Mouse (Mus musculus): Measurements from ENCODE around the gene Adh6a.
"Not testable (repeated sequence)": the region's sequence is repeated elsewhere in the genome, so short reads cannot be mapped to it uniquely, and the experiment has no call there.

Adh6a gene

DNA sequence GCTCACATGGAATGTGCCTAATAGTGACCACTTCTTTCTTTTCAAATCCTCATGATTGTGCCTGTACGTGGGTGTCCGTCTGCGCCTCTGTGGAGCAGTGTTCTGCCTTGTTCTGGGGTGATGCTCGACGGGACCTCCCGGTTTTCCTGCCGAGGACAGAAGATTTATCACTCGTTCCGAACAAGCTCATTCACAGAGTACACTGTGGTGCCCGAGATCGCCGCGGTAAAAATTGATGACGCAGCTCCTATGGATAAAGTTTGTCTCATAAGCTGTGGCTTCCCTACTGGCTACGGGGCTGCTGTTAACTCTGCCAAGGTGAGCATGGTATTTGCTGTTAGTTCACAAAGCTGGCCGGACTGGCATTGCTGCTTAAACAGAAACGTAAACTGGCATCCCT lies 11.9 kb downstream of the Adh6a start:
- no peak for ATAC-seq (ENCODE audit: low TSS enrichment)

GRCm38 (mm10) chr3:138325466-138325865 lies 12.4 kb downstream of the Adh6a start:
- no peak for ATAC-seq (ENCODE audit: low TSS enrichment)

GRCm38 (mm10) chr3:138333910-138334309 lies 20.8 kb downstream of the Adh6a start:
- ATAC-seq (ENCODE audit: low TSS enrichment), result no peak

DNA sequence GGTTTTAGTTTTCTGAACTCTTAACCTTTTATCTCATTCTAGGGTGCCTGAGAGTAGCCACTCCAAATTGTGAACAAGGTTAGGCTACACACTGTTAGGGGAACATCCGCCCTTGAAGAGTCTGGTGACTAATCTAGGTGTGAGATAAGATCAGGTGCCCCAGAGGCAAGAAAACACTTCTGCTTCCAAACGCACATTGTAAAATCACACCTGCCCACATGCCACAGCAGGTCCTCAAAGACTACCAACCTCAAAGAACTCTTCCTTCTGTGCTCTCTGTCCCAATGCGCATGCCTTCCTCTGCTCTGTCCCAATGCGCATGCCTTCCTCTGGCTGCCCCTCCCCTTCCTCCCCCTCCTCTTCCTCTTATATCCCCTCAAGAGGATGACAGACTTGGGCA lies 21.2 kb downstream of the Adh6a start:
- no peak for ATAC-seq (ENCODE audit: low TSS enrichment)

DNA sequence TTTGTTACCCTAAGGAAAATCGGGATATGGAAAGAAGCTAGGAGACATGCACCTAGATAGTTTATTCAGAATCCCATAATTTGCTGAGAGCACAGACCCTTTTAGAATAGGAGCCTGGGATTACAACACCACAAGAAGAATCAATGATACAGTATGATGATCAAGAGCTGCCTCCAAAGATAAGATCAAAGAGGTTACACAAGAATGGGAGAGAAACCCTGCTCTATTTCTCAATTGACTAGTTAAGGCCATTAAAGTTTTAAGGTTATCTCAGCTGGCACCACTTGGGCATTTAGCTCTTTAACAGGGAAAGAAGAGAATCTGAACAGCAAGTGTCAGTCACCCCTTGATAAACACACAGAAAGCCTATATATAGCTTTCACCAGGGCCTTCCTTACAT lies 22.5 kb downstream of the Adh6a start:
- ATAC-seq (ENCODE audit: low TSS enrichment), result no peak

GRCm38 (mm10) chr3:138336104-138336754 lies 23.1 kb downstream of the Adh6a start:
- no peak for ATAC-seq (ENCODE audit: low TSS enrichment)

- ATAC-seq (ENCODE audit: low TSS enrichment), result no peak
Measured at GRCm38 (mm10) chr3:138341471-138341870, 28.4 kb downstream of the Adh6a start, which contains the start of gene Adh6b. Gene Adh6b, plus strand, starts transcription at chr3:138341775.

DNA sequence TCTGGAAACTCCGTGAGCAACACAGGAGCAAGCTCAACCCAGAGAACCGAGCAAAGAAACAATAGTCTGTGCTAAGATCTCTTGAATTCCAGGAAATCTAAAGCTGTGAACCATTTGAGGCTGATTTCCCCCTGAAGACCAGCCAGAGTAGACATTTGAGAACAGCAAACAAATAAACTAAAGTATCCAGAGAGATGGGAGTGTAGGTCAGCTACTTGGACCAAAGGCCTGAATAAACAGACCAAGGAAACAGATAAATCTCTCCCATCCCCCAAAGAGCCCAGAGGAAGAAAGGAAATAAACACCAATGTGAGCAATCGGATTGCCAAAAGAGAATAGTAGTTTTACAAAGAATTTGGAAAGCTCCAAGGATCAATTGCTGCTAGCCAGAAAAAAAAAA lies 34.0 kb downstream of the Adh6a start:
- ATAC-seq (ENCODE audit: low TSS enrichment), result no peak

DNA sequence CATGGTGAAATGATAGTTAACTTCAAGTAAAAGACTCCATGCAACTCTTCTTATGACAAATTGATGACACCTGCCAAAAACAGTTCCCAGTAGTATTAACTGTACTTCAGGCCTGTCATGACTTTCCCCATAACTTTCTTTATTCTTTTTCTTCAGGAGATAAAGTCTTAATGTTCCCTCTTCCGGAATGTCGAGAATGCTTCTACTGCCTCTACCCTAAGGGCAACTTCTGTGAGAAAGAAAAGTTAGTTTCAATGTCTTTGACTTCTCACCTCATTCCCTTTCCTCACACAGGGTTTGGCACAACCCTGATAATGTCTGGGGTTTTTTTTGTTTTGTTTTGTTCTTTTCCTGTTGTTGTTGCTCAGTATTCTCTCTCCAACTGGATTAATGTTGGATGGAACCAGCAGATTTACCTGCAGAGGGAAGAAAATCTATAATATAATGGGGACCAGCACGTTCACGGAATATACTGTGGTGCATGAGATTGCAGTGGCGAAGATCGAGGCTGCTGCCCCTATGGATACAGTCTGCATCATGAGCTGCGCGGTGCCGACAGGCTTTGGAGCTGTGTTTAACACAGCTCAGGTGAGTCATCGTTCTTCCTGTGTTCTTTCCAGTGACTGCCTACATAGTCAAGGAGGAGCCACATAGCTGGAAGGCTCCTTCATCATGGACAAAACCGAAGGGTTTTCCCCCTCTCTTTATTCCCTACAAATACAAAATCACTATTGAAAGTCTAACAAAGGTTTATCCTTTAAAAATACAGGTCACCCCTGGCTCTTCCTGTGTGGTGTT lies 39.1 kb downstream of the Adh6a start:
- peak; percentile 57; the same call in 1 of the 2 replicates for ATAC-seq (ENCODE audit: low TSS enrichment)

DNA sequence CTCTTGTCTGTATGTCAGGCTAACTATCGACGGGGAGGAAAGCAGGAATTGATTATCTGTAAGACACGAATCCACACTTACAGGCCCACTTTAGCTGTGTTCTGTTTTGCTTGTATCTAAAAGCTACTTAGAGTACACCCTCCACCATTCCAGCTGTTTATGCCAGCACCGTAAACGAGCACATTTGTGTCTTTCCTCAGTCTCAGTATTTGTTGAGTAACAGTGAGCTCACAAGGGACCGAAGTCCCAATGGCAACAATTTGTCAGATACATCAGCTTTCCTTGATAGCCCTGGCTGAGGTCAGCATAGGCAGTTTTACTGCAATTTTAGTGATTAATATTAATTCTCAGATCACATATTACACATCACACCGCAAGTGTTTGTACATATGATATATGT lies 45.8 kb downstream of the Adh6a start:
- ATAC-seq (ENCODE audit: low TSS enrichment), result no peak

GRCm38 (mm10) chr3:138360721-138361120 lies 47.6 kb downstream of the Adh6a start:
- no peak for ATAC-seq (ENCODE audit: low TSS enrichment)

GRCm38 (mm10) chr3:138362920-138363319 lies 49.8 kb downstream of the Adh6a start:
- no peak for ATAC-seq (ENCODE audit: low TSS enrichment)

- no peak for ATAC-seq (ENCODE audit: low TSS enrichment)
Measured at GRCm38 (mm10) chr3:138366181-138366580, 53.1 kb downstream of the Adh6a start.

DNA sequence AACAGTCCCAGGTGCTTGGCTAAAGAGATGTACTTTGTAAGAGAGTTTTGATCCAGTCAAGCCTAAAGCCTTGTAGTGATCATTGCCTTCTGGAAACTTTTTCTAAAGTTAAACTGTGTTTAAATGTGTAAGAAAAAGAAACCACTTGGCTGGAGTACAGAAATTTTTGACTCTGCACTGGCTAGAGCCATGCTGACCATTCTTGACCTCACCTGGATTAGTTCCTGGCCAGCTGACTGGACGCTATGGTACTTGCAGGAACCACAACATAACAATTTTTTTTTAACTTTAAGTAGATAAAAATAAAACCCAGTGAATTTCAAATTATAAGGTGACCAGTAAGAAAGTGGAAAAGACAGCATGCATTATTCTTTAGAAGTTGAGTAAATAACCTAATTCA lies 56.5 kb downstream of the Adh6a start:
- no peak for ATAC-seq (ENCODE audit: low TSS enrichment)

- not testable (repeated sequence) for ATAC-seq (ENCODE audit: low TSS enrichment)
Measured at GRCm38 (mm10) chr3:138370289-138370688, 57.2 kb downstream of the Adh6a start.

DNA sequence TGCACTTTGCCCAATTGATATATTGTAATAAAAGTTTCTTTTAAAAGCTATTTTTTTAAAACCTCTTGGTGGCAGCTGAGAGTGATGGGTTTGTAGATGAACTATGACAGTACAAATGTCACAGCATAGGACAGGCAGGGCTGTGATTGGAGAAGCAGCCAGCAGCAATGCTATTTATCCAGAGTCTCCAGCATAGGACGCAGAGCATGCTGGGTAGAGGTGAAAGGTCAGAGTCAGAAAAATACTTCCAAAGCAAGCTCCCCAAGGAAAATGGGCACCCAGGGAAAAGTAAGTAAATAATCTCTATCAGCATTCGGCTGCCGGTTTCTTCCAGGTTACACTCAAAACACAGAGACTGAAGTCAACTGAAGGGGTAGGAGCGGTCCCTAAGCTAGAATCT lies 60.8 kb downstream of the Adh6a start:
- ATAC-seq (ENCODE audit: low TSS enrichment), result no peak

- no peak for ATAC-seq (ENCODE audit: low TSS enrichment)
Measured at GRCm38 (mm10) chr3:138375148-138375547, 62.1 kb downstream of the Adh6a start.

Measured in frontal cortex, adult (tissue).